Mouse (Mus musculus): ENCODE results near the gene Ddx46.

DNA sequence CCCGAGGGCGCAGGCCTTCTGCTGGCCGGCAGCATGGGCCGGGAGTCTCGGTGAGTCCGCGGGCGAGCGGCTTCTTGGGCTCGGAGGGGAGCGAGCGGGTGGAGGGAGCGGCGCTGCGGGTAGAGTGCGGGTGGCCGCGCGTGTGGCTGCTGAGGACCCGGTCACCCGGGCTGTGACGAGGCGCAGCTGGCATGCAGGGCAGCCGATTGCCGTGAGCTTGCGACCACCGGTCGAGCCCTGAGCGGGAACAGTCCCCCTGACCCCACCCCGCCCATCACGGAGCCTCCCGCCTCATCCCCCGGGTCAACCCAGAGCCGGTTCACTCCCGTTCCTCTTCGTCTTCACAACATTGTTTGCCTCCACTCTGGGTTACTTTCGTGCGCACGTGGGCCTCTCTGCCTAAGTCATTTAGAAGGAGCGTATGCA lies 332 bp downstream of the Ddx46 start:
- TF ChIP-seq CTCF (IDR thresholded peaks at IDR 0.05; ENCODE audit: extremely low read depth, insufficient read length, insufficient replicate concordance, low read depth, low read length) = no peak
- TF ChIP-seq POLR2A (IDR thresholded peaks at IDR 0.05; ENCODE audit: low read depth, low read length) = no peak

Measured in small intestine, adult 2 months (tissue).